Mouse (Mus musculus): Measurements from ENCODE around the gene Olfr370. TPM values are rescaled to one million over a fixed set of nuclear protein-coding genes. Genes with fewer than 3 reads are reported as not detected.

Gene Olfr370
- polyA plus RNA-seq, 2 experiments: not detected

DNA sequence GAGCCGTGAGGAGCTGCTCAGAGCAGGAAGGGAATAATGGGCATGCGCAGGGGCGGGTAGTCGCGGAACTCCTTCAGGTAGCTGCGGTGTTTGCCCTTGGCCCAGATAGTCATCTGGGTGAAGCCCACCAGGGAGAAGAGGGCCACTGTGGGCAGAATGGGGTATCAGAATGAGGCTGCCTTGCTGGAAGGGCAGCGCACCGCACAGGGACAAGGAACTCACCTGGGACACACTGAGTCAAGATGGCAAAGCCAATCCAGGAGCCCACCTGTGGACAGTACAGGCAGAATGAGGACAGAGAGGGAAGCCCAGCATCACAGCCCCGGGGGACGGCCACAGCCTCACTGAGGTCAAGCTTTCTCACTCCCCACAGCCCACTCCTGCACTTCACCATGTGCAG, 36.2 kb downstream of the Olfr370 start:
- Histone ChIP-seq H3K4me3 (replicated peaks; ENCODE audit: low read length) (no peak overlapping the region), H3K4me1 (ENCODE audit: control insufficient read depth, insufficient read depth, low read length) (peaks cover 16% of the 10 kb centered on the region), H3K9ac (ENCODE audit: low read depth, low read length, severe bottlenecking) (no peak overlapping the region), H3K9me3 (ENCODE audit: control insufficient read depth, low read length) (no peaks in the 10 kb centered on the region), H3K4me2 (replicated peaks; ENCODE audit: low read depth, low read length, severe bottlenecking) (no peak overlapping the region), H3K27me3 (ENCODE audit: control insufficient read depth, insufficient read depth, low read length) (no peaks in the 10 kb centered on the region), H3K27ac (replicated peaks; ENCODE audit: low read depth, low read length) (no peak overlapping the region), H3K36me3 (ENCODE audit: control insufficient read depth, insufficient read depth, low read length) (peaks cover 49% of the 10 kb centered on the region)
- no peak for ATAC-seq (ENCODE audit: low FRiP score, low read depth)
- no peak for DNase-seq (ENCODE audit: low spot score)
- WGBS: 92% methylated on average over 10 of the region's 10 CpGs
- TF ChIP-seq POLR2A (IDR thresholded peaks at IDR 0.05; ENCODE audit: borderline replicate concordance, extremely low read depth, insufficient read depth, insufficient read length): no peak

DNA sequence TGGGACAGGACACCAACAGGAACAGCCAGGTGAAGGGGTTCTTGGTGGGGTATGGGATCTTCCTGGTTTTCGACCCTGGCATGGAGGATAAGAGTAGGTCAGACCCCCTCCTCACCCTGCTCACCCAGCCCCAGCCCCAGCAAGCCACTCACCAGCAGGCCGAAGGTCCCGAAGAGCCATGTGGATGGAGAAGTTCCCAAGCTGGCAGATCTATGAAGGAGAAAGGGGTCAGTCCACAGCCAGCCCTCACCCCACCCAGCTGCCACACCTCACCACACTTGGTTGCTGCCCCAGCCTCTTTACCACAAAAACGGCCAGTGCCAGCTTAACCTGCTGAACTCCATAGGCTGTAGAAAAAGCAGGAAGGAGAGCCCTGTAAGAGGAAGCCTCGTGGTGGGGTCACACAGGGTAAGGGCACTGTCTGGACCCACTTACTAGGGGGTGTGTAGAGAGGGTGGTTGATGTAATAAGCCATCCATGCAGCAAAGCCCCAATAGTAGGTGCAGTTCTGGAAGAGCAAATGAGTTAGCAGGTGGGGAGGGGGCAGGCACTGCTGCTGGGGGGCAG, 36.7 kb downstream of the Olfr370 start:
- Histone ChIP-seq H3K27me3 (ENCODE audit: control insufficient read depth, insufficient read depth, low read length) (no peaks in the 10 kb centered on the region), H3K4me3 (replicated peaks; ENCODE audit: low read length) (no peak overlapping the region), H3K4me1 (ENCODE audit: control insufficient read depth, insufficient read depth, low read length) (peaks cover 17% of the 10 kb centered on the region), H3K4me2 (replicated peaks; ENCODE audit: low read depth, low read length, severe bottlenecking) (no peak overlapping the region), H3K9me3 (ENCODE audit: control insufficient read depth, low read length) (no peaks in the 10 kb centered on the region), H3K9ac (ENCODE audit: low read depth, low read length, severe bottlenecking) (no peak overlapping the region), H3K36me3 (ENCODE audit: control insufficient read depth, insufficient read depth, low read length) (peaks cover 49% of the 10 kb centered on the region), H3K27ac (replicated peaks; ENCODE audit: low read depth, low read length) (no peak overlapping the region)
- DNase-seq (ENCODE audit: low spot score) (no peak), ATAC-seq (ENCODE audit: low FRiP score, low read depth) (no peak)
- 86% methylated on average over 5 of the region's 5 CpGs for WGBS
- no peak for TF ChIP-seq POLR2A (IDR thresholded peaks at IDR 0.05; ENCODE audit: borderline replicate concordance, extremely low read depth, insufficient read depth, insufficient read length)

DNA sequence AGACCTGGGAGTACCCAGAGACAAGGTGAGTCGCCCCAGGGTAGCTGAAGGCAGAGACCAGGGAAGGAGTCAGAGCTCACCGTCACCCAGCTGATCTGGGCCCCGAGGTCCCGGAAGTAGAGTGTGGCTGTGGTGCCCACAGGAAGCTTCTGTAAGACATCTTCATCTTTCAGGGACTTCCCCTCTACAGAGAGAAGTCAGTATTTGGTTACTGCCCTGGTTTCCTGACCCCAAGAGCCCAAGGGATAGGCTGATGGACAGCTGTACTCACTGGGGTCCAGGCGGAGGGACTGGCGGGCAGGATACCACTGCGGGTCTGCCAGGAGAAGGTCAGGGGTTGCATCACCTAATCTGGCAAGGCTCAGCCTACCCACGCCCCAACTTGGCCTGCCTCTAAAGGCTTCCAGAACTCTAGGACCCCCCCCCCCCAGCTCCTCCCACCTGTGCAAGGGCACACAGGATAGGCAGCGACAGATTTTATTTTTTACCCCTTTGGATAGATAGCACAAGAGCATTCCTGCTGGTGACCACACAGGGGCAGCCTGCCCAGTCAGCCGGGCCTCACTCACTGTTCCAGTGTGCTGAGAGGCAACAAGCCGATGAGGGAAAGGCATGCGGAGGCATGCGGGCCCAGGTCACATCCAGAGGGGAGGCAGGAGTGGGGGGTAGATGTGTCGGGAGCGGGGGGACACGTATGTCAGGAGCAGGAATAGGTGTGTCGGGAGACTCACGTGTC, 37.7 kb downstream of the Olfr370 start:
- Histone ChIP-seq H3K4me3 (replicated peaks; ENCODE audit: low read length) (no peak overlapping the region), H3K27ac (replicated peaks; ENCODE audit: low read depth, low read length) (no peak overlapping the region), H3K9me3 (ENCODE audit: control insufficient read depth, low read length) (no peaks in the 10 kb centered on the region), H3K36me3 (ENCODE audit: control insufficient read depth, insufficient read depth, low read length) (peaks cover 49% of the 10 kb centered on the region), H3K4me2 (replicated peaks; ENCODE audit: low read depth, low read length, severe bottlenecking) (no peak overlapping the region), H3K9ac (ENCODE audit: low read depth, low read length, severe bottlenecking) (no peak overlapping the region), H3K27me3 (ENCODE audit: control insufficient read depth, insufficient read depth, low read length) (no peaks in the 10 kb centered on the region), H3K4me1 (ENCODE audit: control insufficient read depth, insufficient read depth, low read length) (peaks cover 12% of the 10 kb centered on the region; the same call in 1 of the 2 replicates)
- ATAC-seq (ENCODE audit: low FRiP score, low read depth) (no peak), DNase-seq (ENCODE audit: low spot score) (no peak)
- TF ChIP-seq POLR2A (IDR thresholded peaks at IDR 0.05; ENCODE audit: borderline replicate concordance, extremely low read depth, insufficient read depth, insufficient read length): no peak
- 81% methylated on average over 18 of the region's 18 CpGs for WGBS

DNA sequence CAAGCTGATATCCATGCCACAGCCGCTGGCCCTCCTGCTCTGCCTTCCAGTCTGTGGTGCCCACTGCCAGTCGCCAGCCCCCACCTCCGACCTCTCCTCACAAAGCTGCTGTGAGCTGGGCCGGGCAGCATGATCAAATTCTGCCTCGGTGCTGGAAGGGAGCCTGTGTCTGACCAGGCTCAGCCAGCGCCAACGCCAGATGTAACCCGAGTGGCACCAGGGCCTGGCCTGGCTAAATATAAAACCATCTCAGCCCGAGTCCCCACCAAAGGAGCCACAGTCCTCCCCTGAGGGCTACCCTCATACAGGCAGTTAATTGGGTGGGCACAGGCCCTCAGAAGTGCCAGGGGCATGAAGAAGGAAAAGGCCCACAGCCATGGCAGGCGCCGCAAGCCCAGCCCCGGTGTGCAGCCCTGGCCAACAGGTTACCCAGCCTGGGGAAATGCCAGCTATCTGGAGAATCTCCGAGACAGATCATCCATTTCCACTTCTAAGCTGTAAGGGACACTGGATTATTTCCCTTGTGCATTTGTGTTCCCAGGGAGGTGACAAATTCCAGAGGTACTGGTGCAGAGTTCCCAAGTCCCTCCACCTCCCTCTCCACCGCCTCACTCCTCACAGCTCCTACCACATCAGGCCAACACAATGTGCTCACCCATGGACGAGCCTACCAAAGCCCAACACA, 39.2 kb downstream of the Olfr370 start:
- no peak for TF ChIP-seq POLR2A (IDR thresholded peaks at IDR 0.05; ENCODE audit: borderline replicate concordance, extremely low read depth, insufficient read depth, insufficient read length)
- peaks cover 12% of the 10 kb centered on the region; the same call in 1 of the 2 replicates for H3K4me1 ChIP-seq (ENCODE audit: control insufficient read depth, insufficient read depth, low read length)
- H3K36me3 ChIP-seq (ENCODE audit: control insufficient read depth, insufficient read depth, low read length): peaks cover 45% of the 10 kb centered on the region
- H3K9ac ChIP-seq (ENCODE audit: low read depth, low read length, severe bottlenecking): no peak overlapping the region
- ATAC-seq (ENCODE audit: low FRiP score, low read depth) (no peak), DNase-seq (ENCODE audit: low spot score) (no peak)
- H3K4me2 ChIP-seq (replicated peaks; ENCODE audit: low read depth, low read length, severe bottlenecking): no peak overlapping the region
- WGBS: 74% methylated on average over 15 of the region's 15 CpGs
- H3K9me3 ChIP-seq (ENCODE audit: control insufficient read depth, low read length): no peaks in the 10 kb centered on the region
- no peaks in the 10 kb centered on the region for H3K27me3 ChIP-seq (ENCODE audit: control insufficient read depth, insufficient read depth, low read length)
- H3K4me3 ChIP-seq (replicated peaks; ENCODE audit: low read length): no peak overlapping the region
- no peak overlapping the region for H3K27ac ChIP-seq (replicated peaks; ENCODE audit: low read depth, low read length)
